Mouse (Mus musculus) heart, postnatal 0 days (tissue): Measurements from ENCODE around the gene D430042O09Rik. TPM values are rescaled to one million over a fixed set of nuclear protein-coding genes. Genes with fewer than 3 reads are reported as not detected.

Experiments
- ATAC-seq: fragments of 200-750 bp; cut with Nextera tagmentation; 2 replicates; pipeline ENCODE4 v1.8.0; 2017; ENCODE audit warnings: low read depth, moderate number of reproducible peaks, moderate library complexity; ENCODE audit not compliant: insufficient read depth
- DNase-seq: peaks from one replicate; pipeline ENCODE4 v3.0.0-alpha.2; 2016; ENCODE audit warnings: low spot score
- H3K27ac ChIP-seq: fragments of 300-500 bp; sonication (generic); 2 replicates; pipeline ENCODE4 v1.5.1; 2014; ENCODE audit warnings: low read depth, mild to moderate bottlenecking
- H3K27me3 ChIP-seq: fragments of 300-500 bp; sonication (generic); 2 replicates; pipeline ENCODE4 v1.6.1; 2014; ENCODE audit warnings: low read length, mixed read lengths; ENCODE audit not compliant: control insufficient read depth, insufficient read depth
- H3K36me3 ChIP-seq: fragments of 300-500 bp; sonication (generic); replicated peaks from 2 replicates; pipeline ENCODE4 v1.6.1; 2014; ENCODE audit warnings: low read length, mixed read lengths; ENCODE audit not compliant: control insufficient read depth, insufficient read depth
- H3K4me1 ChIP-seq: fragments of 300-500 bp; sonication (generic); 2 replicates; pipeline ENCODE4 v1.6.1; 2014; ENCODE audit warnings: antibody characterized with exemption; ENCODE audit not compliant: control insufficient read depth, insufficient read depth
- H3K4me2 ChIP-seq: fragments of 300-500 bp; sonication (generic); 2 replicates; pipeline ENCODE4 v1.6.1; 2014; ENCODE audit warnings: low read depth, mild to moderate bottlenecking, low read length, moderate library complexity
- H3K4me3 ChIP-seq: fragments of 300-500 bp; sonication (generic); 2 replicates; pipeline ENCODE4 v1.5.1; 2014; ENCODE audit warnings: low read depth, low read length
- H3K9ac ChIP-seq: fragments of 300-500 bp; sonication (generic); replicated peaks from 2 replicates; pipeline ENCODE4 v1.6.1; 2014; ENCODE audit warnings: low read depth, low read length, mixed read lengths
- H3K9me3 ChIP-seq: fragments of 300-500 bp; sonication (generic); replicated peaks from 2 replicates; pipeline ENCODE4 v1.6.1; 2016; ENCODE audit warnings: low read length; ENCODE audit not compliant: control insufficient read depth
- CTCF ChIP-seq: IDR thresholded peaks from 2 replicates; pipeline ENCODE4 v1.5.1; 2016; ENCODE audit warnings: antibody characterized with exemption, control low read depth, low read depth
- EP300 ChIP-seq: IDR thresholded peaks from 2 replicates; pipeline ENCODE4 v1.6.1; 2016; ENCODE audit warnings: antibody characterized with exemption, low read depth
- WGBS: fragments of 180-500 bp; shearing (Covaris S2); extraction: QIAGEN DNeasy Blood & Tissue Kit; methylation state at CpG from one replicate; pipeline ENCODE4 v1.1.7; 2014; 5-methylcytosine and 5-hydroxymethylcytosine counted together
- polyA plus RNA-seq: library from polyadenylated mRNA; unstranded; fragments of >200 nt; fragmentation: Nextera tagmentation; extraction: Ambion mirVana; gene quantifications from 2 replicates; pipeline ENCODE4 v1.2.1, GENCODE M21; 2015
- total RNA-seq: library from RNA; depleted of rRNA; stranded (reverse); fragments of >200 nt; gene quantifications from 2 replicates; pipeline ENCODE4 v1.2.3, GENCODE M21; 2014; ENCODE audit warnings: low replicate concordance; rRNA removed

D430042O09Rik gene
- total and polyA plus RNA-seq, 2 experiments from 2014 or later = 4.5 to 23.9 TPM

- Histone ChIP-seq H3K9ac (no peak overlapping the region), H3K4me1 (no peaks in the 10 kb centered on the region), H3K36me3 (no peaks in the 10 kb centered on the region), H3K4me3 (no peak overlapping the region), H3K27me3 (no peaks in the 10 kb centered on the region), H3K4me2 (no peak overlapping the region), H3K27ac (no peak overlapping the region), H3K9me3 (no peaks in the 10 kb centered on the region)
- ATAC-seq (no peak), DNase-seq (no peak)
- 58% methylated on average over 5 of the region's 5 CpGs for WGBS
- TF ChIP-seq CTCF (no peak), EP300 (no peak)
Observed at GRCm38 (mm10) chr7:125924044-125924443, 216.4 kb downstream of the D430042O09Rik start.

Other genes starting within 250 kb of the D430042O09Rik start
- gene Nsmce1, start 216.3 kb upstream of the D430042O09Rik start, total RNA-seq = 37.0 and 50.3 TPM in 2 replicates
- 96.0 and 96.4 TPM in 2 replicates for gene Nsmce1, start 216.3 kb upstream of the D430042O09Rik start, polyA plus RNA-seq
- 19.5 and 30.7 TPM in 2 replicates for gene Il4ra, start 155.8 kb upstream of the D430042O09Rik start, total RNA-seq
- 4.8 and 5.1 TPM in 2 replicates for gene Il4ra, start 155.8 kb upstream of the D430042O09Rik start, polyA plus RNA-seq
- 0.19 TPM in 1 of 2 replicates, not detected in the other for gene Il21r, start 104.5 kb upstream of the D430042O09Rik start, total RNA-seq
- 0.12 and 0.19 TPM in 2 replicates for gene Il21r, start 104.5 kb upstream of the D430042O09Rik start, polyA plus RNA-seq
- 66.6 and 70.8 TPM in 2 replicates for gene Gtf3c1, start 108 bp upstream of the D430042O09Rik start, total RNA-seq
- 14.5 and 14.9 TPM in 2 replicates for gene Gtf3c1, start 108 bp upstream of the D430042O09Rik start, polyA plus RNA-seq